ENCODE assay signal across 14 mouse cellular contexts in genomic region chr4:156101481-156101903, GRCm38 (mm10). TPM values are rescaled to one million over a fixed set of nuclear protein-coding genes. Genes with fewer than 3 reads are reported as not detected.
DNase-seq lines count a peak whose midpoint lies in the region; ATAC-seq and TF ChIP-seq lines count a peak whose summit lies in the region.
"Had no signal": no experiment of that assay in that cellular context is flagged by ENCODE, and none has a peak within 500 bp of the region (broad histone marks: within the 10 kb centered on the region; RNA-seq: fewer than 3 reads in every experiment).

No protein-coding gene starts in this region.

- no peak for ATAC-seq in heart, embryonic 12.5 days (ENCODE audit: insufficient number of reproducible peaks, low FRiP score)
- no peak for ATAC-seq in liver, postnatal 0 days
- ATAC-seq in activated CD4-positive, CD25-positive, alpha-beta regulatory T cell, adult 4 months, result no peak
- ATAC-seq: inflammation-experienced regulatory T-cells, adult 6 months had no signal

- TF ChIP-seq CTCF in heart, adult 2 months (IDR thresholded peaks at IDR 0.05), result peak; percentile 58
- TF ChIP-seq CTCF in liver, postnatal 0 days (IDR thresholded peaks at IDR 0.05; ENCODE audit: low read depth), result peak; percentile 48

- H3K4me2 ChIP-seq in heart, embryonic 12.5 days, result no peak overlapping the region
- H3K4me2 ChIP-seq in liver, postnatal 0 days (ENCODE audit: low read depth, low read length), result no peak overlapping the region
- H3K4me2 ChIP-seq: heart, embryonic 13.5 days had no signal

- H3K4me1 ChIP-seq in heart, adult 2 months (ENCODE audit: control insufficient read depth, insufficient read depth, low read length), result no peaks in the 10 kb centered on the region
- peaks cover 16% of the 10 kb centered on the region for H3K4me1 ChIP-seq in heart, embryonic 12.5 days (replicated peaks)
- H3K4me1 ChIP-seq in liver, postnatal 0 days (ENCODE audit: insufficient read depth), result peaks cover 5% of the 10 kb centered on the region; the same call in 1 of the 2 replicates
- H3K4me1 ChIP-seq in ES-E14 (ENCODE audit: control insufficient read depth in 2 of 2, insufficient read depth in 2 of 2, low read length in 2 of 2, poor library complexity in 1 of 2), result peaks cover 2 to 5% of the 10 kb centered on the region in 2 experiments; a peak in 2 of 4 replicates

- H3K36me3 ChIP-seq in heart, adult 2 months (ENCODE audit: control insufficient read depth, insufficient read depth, low read length), result no peaks in the 10 kb centered on the region
- no peaks in the 10 kb centered on the region for H3K36me3 ChIP-seq in heart, embryonic 12.5 days
- no peaks in the 10 kb centered on the region for H3K36me3 ChIP-seq in liver, postnatal 0 days (replicated peaks; ENCODE audit: insufficient read depth, low read length)
- H3K36me3 ChIP-seq in ES-E14 (ENCODE audit: control insufficient read depth, insufficient read depth, low read length, poor library complexity, severe bottlenecking), result no peaks in the 10 kb centered on the region
- H3K36me3 ChIP-seq: G1E; heart, embryonic 13.5 days had no signal

- no peak overlapping the region for H3K4me3 ChIP-seq in heart, adult 2 months
- no peak overlapping the region for H3K4me3 ChIP-seq in heart, embryonic 12.5 days
- no peak overlapping the region for H3K4me3 ChIP-seq in liver, postnatal 0 days (ENCODE audit: low read depth, low read length)
- no peak overlapping the region for H3K4me3 ChIP-seq in ES-E14 (ENCODE audit: insufficient read depth in 1 of 2, low read depth in 1 of 2, low read length in 2 of 2, poor library complexity in 1 of 2, severe bottlenecking in 1 of 2)
- H3K4me3 ChIP-seq: heart, embryonic 13.5 days had no signal

- TF ChIP-seq POLR2A in heart, adult 2 months (IDR thresholded peaks at IDR 0.05; ENCODE audit: insufficient read depth, low read depth, low read length), result no peak

- no peaks in the 10 kb centered on the region for H3K9me3 ChIP-seq in heart, embryonic 12.5 days (replicated peaks)
- H3K9me3 ChIP-seq in liver, postnatal 0 days (ENCODE audit: low read length), result no peaks in the 10 kb centered on the region
- H3K9me3 ChIP-seq in ES-E14 (ENCODE audit: control insufficient read depth, insufficient read depth, low read depth, low read length), result no peaks in the 10 kb centered on the region
- H3K9me3 ChIP-seq: G1E; heart, embryonic 13.5 days had no signal

- no peak for DNase-seq in heart, adult 2 months
- no peak for DNase-seq in liver, postnatal 0 days
- DNase-seq in liver (no peak), ES-E14 (ENCODE audit: low read depth, low spot score) (no peak)
- DNase-seq in lung, postnatal 36 days, result peak; percentile 49
- DNase-seq in cerebellum, postnatal 25 days, result no peak
- DNase-seq: adrenal gland, postnatal 14 days; cerebellum, adult 2 months had no signal

- no peak for TF ChIP-seq EP300 in heart, adult 2 months (IDR thresholded peaks at IDR 0.05; ENCODE audit: insufficient read depth, low read depth, low read length)
- no peak for TF ChIP-seq EP300 in liver, postnatal 0 days (IDR thresholded peaks at IDR 0.05; ENCODE audit: low read depth)

- no peaks in the 10 kb centered on the region for H3K79me2 ChIP-seq in heart, adult 2 months (replicated peaks; ENCODE audit: control insufficient read depth, insufficient read depth, low read length)

- intact Hi-C loops in heart, adult 2 months (cut with DNase I), result loop anchor here (5.0 to 10.0 kb wide), 2 partner anchors 77 to 144 kb away; partner anchors contain the start of gene Tnfrsf18

- no peak overlapping the region for H3K9ac ChIP-seq in heart, adult 2 months (ENCODE audit: low read depth, low read length)
- H3K9ac ChIP-seq in heart, embryonic 12.5 days, result no peak overlapping the region
- no peak overlapping the region for H3K9ac ChIP-seq in liver, postnatal 0 days (replicated peaks)
- no peak overlapping the region for H3K9ac ChIP-seq in ES-E14 (ENCODE audit: insufficient read depth, low read depth, low read length, poor library complexity, severe bottlenecking)
- H3K9ac ChIP-seq: heart, embryonic 13.5 days had no signal

- WGBS in heart, adult 2 months, result 46% methylated on average over 3 of the region's 3 CpGs
- 48% methylated on average over 3 of the region's 3 CpGs for WGBS in heart, embryonic 12.5 days
- WGBS in liver, postnatal 0 days (ENCODE audit: insufficient replicate concordance), result 31% methylated on average over 3 of the region's 3 CpGs

- H3K27ac ChIP-seq in heart, adult 2 months, result no peak overlapping the region
- H3K27ac ChIP-seq in heart, embryonic 12.5 days (ENCODE audit: poor library complexity, severe bottlenecking), result no peak overlapping the region
- H3K27ac ChIP-seq in liver, postnatal 0 days (ENCODE audit: low read depth), result no peak overlapping the region
- H3K27ac ChIP-seq in ES-E14 (ENCODE audit: insufficient read depth, low read depth, low read length, poor library complexity, severe bottlenecking), result no peak overlapping the region
- H3K27ac ChIP-seq: heart, embryonic 13.5 days; macrophage had no signal

- in situ Hi-C loops in ES-E14 (cut with MboI; ENCODE audit: low sequenced_read_pairs in 2 of 2, unreplicated experiment in 2 of 2), result no loop called here

- H3K27me3 ChIP-seq in heart, adult 2 months (ENCODE audit: control insufficient read depth, insufficient read depth, low read length), result no peaks in the 10 kb centered on the region
- no peaks in the 10 kb centered on the region for H3K27me3 ChIP-seq in heart, embryonic 12.5 days (replicated peaks)
- H3K27me3 ChIP-seq in liver, postnatal 0 days (ENCODE audit: insufficient read depth, low read length), result no peaks in the 10 kb centered on the region

TF ChIP-seq in ES-E14, 5 proteins besides CTCF, POLR2A, EP300 and RAD21:
- TF ChIP-seq ZC3H11A (IDR thresholded peaks at IDR 0.05; ENCODE audit: borderline replicate concordance, low read depth, low read length) (no peak), ZNF384 (IDR thresholded peaks at IDR 0.05; ENCODE audit: low read depth, low read length) (peak; percentile 99), CHD2 (IDR thresholded peaks at IDR 0.05; ENCODE audit: low read depth, low read length) (no peak), HCFC1 (IDR thresholded peaks at IDR 0.05; ENCODE audit: borderline replicate concordance, insufficient read depth, low read length) (no peak), MAFK (IDR thresholded peaks at IDR 0.05; ENCODE audit: insufficient read depth, low read depth, low read length) (no peak)

RNA-seq across cellular contexts. Expression of gene 9430015G10Rik, which starts 8.3 kb away (rescaled TPM):
- total RNA-seq in heart, adult 2 months (2021), result 1 to 10 TPM; 1.7 to 3.5 TPM
- polyA plus RNA-seq in heart, adult 2 months (2012; rRNA removed), result 5.9 and 7.5 TPM in 2 replicates
- polyA plus RNA-seq in heart, embryonic 12.5 days (2016; fragmentation: Nextera tagmentation; extraction: Ambion mirVana), result 22.1 and 23.7 TPM in 2 replicates
- polyA plus RNA-seq in liver, postnatal 0 days (2015; fragmentation: Nextera tagmentation; extraction: Ambion mirVana), result 3.1 and 3.9 TPM in 2 replicates
- 83.4 and 131 TPM in 2 replicates for total RNA-seq in ES-E14 (2012; rRNA removed)
- 10 to 100 TPM; 14.9 to 19.3 TPM for polyA plus RNA-seq in activated CD4-positive, CD25-positive, alpha-beta regulatory T cell, adult 4 months (2017; shearing (Covaris generic))

RNA-seq across cellular contexts. Expression of gene Rnf223, which starts 28.8 kb away (rescaled TPM):
- total RNA-seq in heart, adult 2 months (2021), result under 1 TPM in 1 of 2 experiments, not detected in 1; 0.07 TPM
- 0.09 and 0.14 TPM in 2 replicates for polyA plus RNA-seq in heart, adult 2 months (2012; rRNA removed)
- polyA plus RNA-seq in heart, embryonic 12.5 days (2016; fragmentation: Nextera tagmentation; extraction: Ambion mirVana), result 0.28 and 0.33 TPM in 2 replicates
- 0.06 and 0.07 TPM in 2 replicates for polyA plus RNA-seq in liver, postnatal 0 days (2015; fragmentation: Nextera tagmentation; extraction: Ambion mirVana)
- 1.7 and 2.2 TPM in 2 replicates for total RNA-seq in ES-E14 (2012; rRNA removed)
- polyA plus RNA-seq in activated CD4-positive, CD25-positive, alpha-beta regulatory T cell, adult 4 months (2017; shearing (Covaris generic)), result under 1 TPM in 1 of 2 experiments, not detected in 1; 0.20 TPM
- total RNA-seq: adrenal gland, postnatal 14 days had no signal
- polyA plus RNA-seq: inflammation-experienced regulatory T-cells, adult 6 months; macrophage had no signal

RNA-seq across cellular contexts. Expression of gene Ttll10, which starts 42.3 kb away (rescaled TPM):
- total RNA-seq in heart, adult 2 months (2021), result not detected
- 0.32 and 1.1 TPM in 2 replicates for polyA plus RNA-seq in heart, adult 2 months (2012; rRNA removed)
- 0.14 and 0.24 TPM in 2 replicates for polyA plus RNA-seq in heart, embryonic 12.5 days (2016; fragmentation: Nextera tagmentation; extraction: Ambion mirVana)
- polyA plus RNA-seq in liver, postnatal 0 days (2015; fragmentation: Nextera tagmentation; extraction: Ambion mirVana), result 0.15 and 0.31 TPM in 2 replicates
- 0.22 and 0.37 TPM in 2 replicates for total RNA-seq in ES-E14 (2012; rRNA removed)
- not detected for polyA plus RNA-seq in activated CD4-positive, CD25-positive, alpha-beta regulatory T cell, adult 4 months (2017; shearing (Covaris generic))
- polyA plus RNA-seq: G1E, macrophage had no signal
